Mouse (Mus musculus) testis, adult 2 months (tissue): ENCODE data around the gene Cep164.

ENCODE experiments used
- CTCF ChIP-seq: fragments of 200-500 bp; IDR thresholded peaks from 2 replicates; pipeline ENCODE4 v1.5.1; 2012; ENCODE audit warnings: low read depth, mild to moderate bottlenecking, inconsistent platforms, low read length, moderate library complexity; ENCODE audit not compliant: control insufficient read depth, insufficient read depth, insufficient replicate concordance
- POLR2A ChIP-seq: fragments of 200-500 bp; IDR thresholded peaks from 2 replicates; pipeline ENCODE4 v1.6.1; 2012; ENCODE audit warnings: low read depth, mild to moderate bottlenecking, inconsistent platforms, low read length, moderate library complexity; ENCODE audit not compliant: control insufficient read depth

GRCm38 (mm10) chr9:45827663-45828290 is 714 bp downstream of the Cep164 start:
- TF ChIP-seq CTCF (no peak), POLR2A (no peak)
